Mouse (Mus musculus): ENCODE results near the gene Kcp. TPM values are rescaled to one million over a fixed set of nuclear protein-coding genes. Genes with fewer than 3 reads are reported as not detected.

The Kcp gene
- polyA plus RNA-seq, 1 experiment from 2014 or later: 18.9 TPM

DNA sequence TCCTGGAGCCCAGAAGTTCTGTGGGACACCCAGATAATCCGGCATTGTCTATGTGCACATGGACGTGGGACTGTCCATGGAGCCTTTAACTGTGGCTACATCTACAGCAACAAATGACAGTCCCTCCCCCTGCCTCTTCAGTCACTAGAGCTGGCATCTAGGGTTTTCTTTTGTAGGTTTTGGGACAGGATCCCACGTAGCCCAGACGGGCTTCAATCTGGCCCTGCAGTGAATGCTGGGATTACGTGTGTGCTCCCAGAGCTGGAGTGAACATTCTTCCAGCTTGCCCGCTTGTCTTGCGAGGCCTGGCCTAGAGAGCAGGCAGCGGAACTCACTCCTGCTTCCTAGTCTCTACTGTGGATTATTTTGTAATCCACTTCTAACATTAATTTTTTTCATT, 82.6 kb downstream of the Kcp start:
- H3K27ac ChIP-seq: no peak overlapping the region
- H3K4me2 ChIP-seq: no peak overlapping the region
- no peaks in the 10 kb centered on the region for H3K4me1 ChIP-seq
- H3K9me3 ChIP-seq: no peaks in the 10 kb centered on the region
- no peak for ATAC-seq (replicated peaks)
- WGBS: 78% methylated on average over 8 of the region's 8 CpGs
- no peaks in the 10 kb centered on the region for H3K36me3 ChIP-seq (replicated peaks)
- H3K9ac ChIP-seq: no peak overlapping the region
- no peaks in the 10 kb centered on the region for H3K27me3 ChIP-seq (replicated peaks)
- H3K4me3 ChIP-seq: no peak overlapping the region

Other genes with a start within 250 kb of the Kcp start
- 35.8 and 36.2 TPM in 2 replicates for gene Hilpda, start 235.5 kb downstream of the Kcp start, polyA plus RNA-seq (2015; fragmentation: Nextera tagmentation; extraction: Ambion mirVana)
- 0.40 and 0.86 TPM in 2 replicates for gene Fam71f2, start 228.4 kb downstream of the Kcp start, polyA plus RNA-seq (2015; fragmentation: Nextera tagmentation; extraction: Ambion mirVana)
- gene Fam71f1, start 188.8 kb downstream of the Kcp start, polyA plus RNA-seq (2015; fragmentation: Nextera tagmentation; extraction: Ambion mirVana): not detected in 2 replicates
- gene Calu, start 159.9 kb downstream of the Kcp start, polyA plus RNA-seq (2015; fragmentation: Nextera tagmentation; extraction: Ambion mirVana): 154 and 156 TPM in 2 replicates
- 0.28 and 0.54 TPM in 2 replicates for gene Opn1sw, start 119.5 kb downstream of the Kcp start, polyA plus RNA-seq (2015; fragmentation: Nextera tagmentation; extraction: Ambion mirVana)
- 36.9 and 40.5 TPM in 2 replicates for gene Ccdc136, start 111.6 kb downstream of the Kcp start, polyA plus RNA-seq (2015; fragmentation: Nextera tagmentation; extraction: Ambion mirVana)
- 3.3 and 3.4 TPM in 2 replicates for gene Flnc, start 74.7 kb downstream of the Kcp start, polyA plus RNA-seq (2015; fragmentation: Nextera tagmentation; extraction: Ambion mirVana)
- gene Atp6v1f, start 40.2 kb downstream of the Kcp start, polyA plus RNA-seq (2015; fragmentation: Nextera tagmentation; extraction: Ambion mirVana): 342 and 365 TPM in 2 replicates
- gene Atp6v1fnb, start 36.5 kb downstream of the Kcp start, polyA plus RNA-seq (2015; fragmentation: Nextera tagmentation; extraction: Ambion mirVana): 0.27 and 1.0 TPM in 2 replicates
- gene Irf5, start 18.7 kb upstream of the Kcp start, polyA plus RNA-seq (2015; fragmentation: Nextera tagmentation; extraction: Ambion mirVana): 2.0 and 2.1 TPM in 2 replicates
- 87.5 and 93.2 TPM in 2 replicates for gene Tnpo3, start 101.9 kb upstream of the Kcp start, polyA plus RNA-seq (2015; fragmentation: Nextera tagmentation; extraction: Ambion mirVana)
- gene Tspan33, start 186.3 kb upstream of the Kcp start, polyA plus RNA-seq (2015; fragmentation: Nextera tagmentation; extraction: Ambion mirVana): 6.5 and 8.3 TPM in 2 replicates
- gene Smo, start 227.6 kb upstream of the Kcp start, polyA plus RNA-seq (2015; fragmentation: Nextera tagmentation; extraction: Ambion mirVana): 12.3 and 14.2 TPM in 2 replicates